8 mouse cellular contexts compared by ENCODE assay signal in the genomic region with DNA sequence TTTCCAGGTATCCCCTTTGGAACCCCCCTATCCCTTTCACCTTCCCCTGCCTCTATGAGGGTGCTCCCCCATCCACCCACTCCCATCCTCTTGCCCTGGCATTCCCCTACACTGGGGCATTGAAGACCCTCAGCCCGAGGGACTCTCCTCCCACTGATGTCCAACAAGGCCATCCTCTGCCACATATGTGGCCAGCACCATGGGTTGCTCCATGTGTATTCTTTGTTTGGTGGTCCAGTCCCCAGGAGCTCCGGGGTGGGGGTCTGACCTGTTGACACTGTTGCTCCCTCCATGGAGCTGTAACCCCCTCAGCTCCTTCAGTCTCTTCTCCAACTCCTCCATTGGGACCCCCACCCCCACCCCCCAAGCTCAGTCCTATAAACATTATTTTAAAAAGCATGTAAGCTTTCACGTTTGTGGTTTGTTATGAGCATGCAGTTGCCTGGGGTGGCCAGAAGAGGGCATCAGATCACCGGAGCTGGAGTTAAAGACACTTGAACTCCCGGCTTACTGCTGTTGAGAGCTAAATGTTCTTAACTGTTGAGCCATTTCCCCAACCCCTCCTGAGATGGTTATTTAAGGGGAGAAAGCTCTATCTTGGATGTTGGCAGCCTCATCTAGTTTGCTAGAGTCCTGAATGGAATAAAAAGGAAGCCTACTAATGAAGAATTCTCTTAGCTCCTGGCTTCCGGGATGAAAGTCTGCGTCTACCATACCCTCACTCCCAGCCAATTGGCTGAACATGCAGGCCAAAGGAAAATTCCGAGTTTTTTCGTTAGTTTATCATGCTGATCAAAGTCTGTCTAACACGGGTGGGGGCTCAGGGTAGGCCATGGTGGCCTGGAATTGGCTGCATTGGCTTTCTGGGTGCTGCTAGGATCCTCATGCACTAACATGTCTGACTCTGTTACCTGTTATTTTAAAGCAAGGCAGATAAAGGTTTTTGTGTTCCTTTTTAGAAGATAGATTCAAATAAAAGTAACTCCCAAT. TPM values are rescaled to one million over a fixed set of nuclear protein-coding genes. Genes with fewer than 3 reads are reported as not detected.
DNase-seq lines count a peak whose midpoint lies in the region; ATAC-seq lines count a peak whose summit lies in the region.
"Had no signal": no experiment of that assay in that cellular context is flagged by ENCODE, and none has a peak within 500 bp of the region (broad histone marks: within the 10 kb centered on the region; RNA-seq: fewer than 3 reads in every experiment).

No protein-coding gene starts in this region.

- H3K36me3 ChIP-seq in kidney, embryonic 16.5 days (ENCODE audit: insufficient read depth, low read length), result no peaks in the 10 kb centered on the region
- H3K36me3 ChIP-seq: limb, embryonic 12.5 days had no signal

- no peaks in the 10 kb centered on the region for H3K9me3 ChIP-seq in kidney, embryonic 16.5 days (ENCODE audit: low read length)
- H3K9me3 ChIP-seq: limb, embryonic 12.5 days had no signal

- H3K27ac ChIP-seq in kidney, embryonic 16.5 days (ENCODE audit: low read length), result no peak overlapping the region
- H3K27ac ChIP-seq: limb, embryonic 12.5 days had no signal

- peak; percentile 74 for ATAC-seq in CD4-positive, CD25-positive, alpha-beta regulatory T cell, adult 4 months
- ATAC-seq in kidney, embryonic 16.5 days (ENCODE audit: low FRiP score, low TSS enrichment), result peak; percentile 58; the same call in 1 of the 2 replicates

- H3K27me3 ChIP-seq in kidney, embryonic 16.5 days (ENCODE audit: insufficient read depth, low read length), result no peaks in the 10 kb centered on the region
- H3K27me3 ChIP-seq: limb, embryonic 12.5 days had no signal

- 38% methylated on average over 10 of the region's 10 CpGs for WGBS in kidney, embryonic 16.5 days

- H3K4me3 ChIP-seq in kidney, embryonic 16.5 days (ENCODE audit: low read length), result no peak overlapping the region
- H3K4me3 ChIP-seq: limb, embryonic 12.5 days had no signal

- no peak overlapping the region for H3K4me2 ChIP-seq in kidney, embryonic 16.5 days (replicated peaks; ENCODE audit: low read depth, low read length)
- H3K4me2 ChIP-seq: limb, embryonic 12.5 days had no signal

- H3K4me1 ChIP-seq in kidney, embryonic 16.5 days (ENCODE audit: insufficient read depth, low read length), result peaks cover 8% of the 10 kb centered on the region
- H3K4me1 ChIP-seq: limb, embryonic 12.5 days had no signal

- DNase-seq in MEL-GATA-1-ER (ENCODE audit: extremely low read depth, low read depth), result peak; percentile 33
- peak; percentile 54 for DNase-seq in cerebellum, adult 9-11 months
- peak; percentile 14 to 20 for DNase-seq in frontal cortex, postnatal 25 days (ENCODE audit: low spot score in 2 of 2)
- peak; percentile 54 for DNase-seq in lung, postnatal 14 days
- peak; percentile 67 for DNase-seq in retina, postnatal 1 day

- no peak overlapping the region for H3K9ac ChIP-seq in kidney, embryonic 16.5 days (replicated peaks; ENCODE audit: low read length)
- H3K9ac ChIP-seq: limb, embryonic 12.5 days had no signal

RNA-seq across cellular contexts. Expression of gene Dck, which starts 26.8 kb away (rescaled TPM):
- polyA plus RNA-seq in CD4-positive, CD25-positive, alpha-beta regulatory T cell, adult 4 months (2017; shearing (Covaris generic)), result 10 to 100 TPM; 43.9 to 52.1 TPM
- polyA plus RNA-seq in kidney, embryonic 16.5 days (2015; fragmentation: Nextera tagmentation; extraction: Ambion mirVana), result 41.4 and 47.1 TPM in 2 replicates

Comparison
In these comparisons a context has a peak if more than half of its experiments do, and no peak if none do; other contexts are left out.
1. DNase-seq: peak in every context shown above with its lines; median percentile 67 in retina, postnatal 1 day; 54 in cerebellum, adult 9-11 months; 54 in lung, postnatal 14 days; 33 in MEL-GATA-1-ER; 17 in frontal cortex, postnatal 25 days.